Mouse (Mus musculus) kidney, embryonic 14.5 days (tissue): Measurements from ENCODE around the gene Ltb. TPM values are rescaled to one million over a fixed set of nuclear protein-coding genes. Genes with fewer than 3 reads are reported as not detected.
A peak's percentile ranks its signal among the peaks of the same experiment; 100 is the strongest.
"Not testable (repeated sequence)": the region's sequence is repeated elsewhere in the genome, so short reads cannot be mapped to it uniquely, and the experiment has no call there.

Experiments used
- ATAC-seq: fragments of 200-750 bp; cut with Nextera tagmentation; 2 replicates; pipeline ENCODE4 v1.8.0; 2017; ENCODE audit warnings: moderate number of reproducible peaks, mild to moderate bottlenecking, moderate TSS enrichment, moderate library complexity; ENCODE audit not compliant: low FRiP score, low TSS enrichment
- H3K27ac ChIP-seq: fragments of 300-500 bp; sonication (generic); 2 replicates; pipeline ENCODE4 v1.5.1; 2014; ENCODE audit warnings: low read depth, mild to moderate bottlenecking, low read length, moderate library complexity, mixed read lengths
- H3K27me3 ChIP-seq: fragments of 300-500 bp; sonication (generic); 2 replicates; pipeline ENCODE4 v1.6.1; 2014; ENCODE audit warnings: mild to moderate bottlenecking, low read length; ENCODE audit not compliant: control insufficient read depth, insufficient read depth
- H3K36me3 ChIP-seq: fragments of 300-500 bp; sonication (generic); 2 replicates; pipeline ENCODE4 v1.6.1; 2014; ENCODE audit warnings: low read length, mixed read lengths; ENCODE audit not compliant: control insufficient read depth, insufficient read depth
- H3K4me1 ChIP-seq: fragments of 300-500 bp; sonication (generic); 2 replicates; pipeline ENCODE4 v1.6.1; 2014; ENCODE audit warnings: low read length, mixed read lengths; ENCODE audit not compliant: control insufficient read depth, insufficient read depth
- H3K4me2 ChIP-seq: fragments of 300-500 bp; sonication (generic); replicated peaks from 2 replicates; pipeline ENCODE4 v1.6.1; 2014; ENCODE audit warnings: low read depth, mild to moderate bottlenecking, low read length
- H3K4me3 ChIP-seq: fragments of 300-500 bp; sonication (generic); 2 replicates; pipeline ENCODE4 v1.5.1; 2014; ENCODE audit warnings: mild to moderate bottlenecking, low read length
- H3K9ac ChIP-seq: fragments of 300-500 bp; sonication (generic); 2 replicates; pipeline ENCODE4 v1.6.1; 2014; ENCODE audit warnings: low read depth, mild to moderate bottlenecking, low read length, moderate library complexity
- H3K9me3 ChIP-seq: fragments of 300-500 bp; sonication (generic); 2 replicates; pipeline ENCODE4 v1.6.1; 2016; ENCODE audit warnings: low read length; ENCODE audit not compliant: control insufficient read depth
- WGBS: fragments of 180-500 bp; shearing (Covaris S2); extraction: QIAGEN DNeasy Blood & Tissue Kit; methylation state at CpG from one replicate; pipeline ENCODE4 v1.1.7; 2014; 5-methylcytosine and 5-hydroxymethylcytosine counted together
- polyA plus RNA-seq: library from polyadenylated mRNA; unstranded; fragments of >200 nt; fragmentation: Nextera tagmentation; extraction: Ambion mirVana; gene quantifications from 2 replicates; pipeline ENCODE4 v1.2.1, GENCODE M21; 2014

Ltb gene
- polyA plus RNA-seq, 1 experiment from 2014 or later: 0.34 TPM

- ATAC-seq: no peak
- H3K9ac ChIP-seq: no peak overlapping the region
- WGBS: 90% methylated on average over 6 of the region's 6 CpGs
- no peak overlapping the region for H3K4me2 ChIP-seq
- no peaks in the 10 kb centered on the region for H3K27me3 ChIP-seq
- peaks cover 27% of the 10 kb centered on the region for H3K36me3 ChIP-seq
- no peak overlapping the region for H3K27ac ChIP-seq
- no peaks in the 10 kb centered on the region; the same call in 1 of the 2 replicates for H3K4me1 ChIP-seq
- no peak overlapping the region for H3K4me3 ChIP-seq
- H3K9me3 ChIP-seq: no peaks in the 10 kb centered on the region
Observed at GRCm38 (mm10) chr17:35222299-35222698, 28.1 kb downstream of the Ltb start.

- 92% methylated on average over 4 of the region's 4 CpGs for WGBS
- no peaks in the 10 kb centered on the region; the same call in 1 of the 2 replicates for H3K4me1 ChIP-seq
- peaks cover 47% of the 10 kb centered on the region for H3K36me3 ChIP-seq
- no peak overlapping the region for H3K4me3 ChIP-seq
- no peak overlapping the region for H3K9ac ChIP-seq
- H3K27ac ChIP-seq: no peak overlapping the region
- no peak overlapping the region for H3K4me2 ChIP-seq
- H3K9me3 ChIP-seq: no peaks in the 10 kb centered on the region
- no peak for ATAC-seq
- H3K27me3 ChIP-seq: no peaks in the 10 kb centered on the region
Observed at GRCm38 (mm10) chr17:35224641-35225040, 30.4 kb downstream of the Ltb start.

GRCm38 (mm10) chr17:35225456-35225855 is 31.2 kb downstream of the Ltb start:
- no peaks in the 10 kb centered on the region for H3K9me3 ChIP-seq
- WGBS: 96% methylated on average over 5 of the region's 5 CpGs
- H3K27ac ChIP-seq: no peak overlapping the region
- H3K4me2 ChIP-seq: no peak overlapping the region
- H3K27me3 ChIP-seq: no peaks in the 10 kb centered on the region
- no peak for ATAC-seq
- peaks cover 45% of the 10 kb centered on the region for H3K36me3 ChIP-seq
- no peak overlapping the region for H3K4me3 ChIP-seq
- H3K4me1 ChIP-seq: no peaks in the 10 kb centered on the region
- no peak overlapping the region for H3K9ac ChIP-seq

GRCm38 (mm10) chr17:35226561-35227046 is 32.4 kb downstream of the Ltb start:
- Histone ChIP-seq H3K9me3 (no peaks in the 10 kb centered on the region), H3K36me3 (peaks cover 45% of the 10 kb centered on the region), H3K4me2 (no peak overlapping the region), H3K4me1 (peaks cover 2% of the 10 kb centered on the region; the same call in 1 of the 2 replicates), H3K9ac (no peak overlapping the region), H3K4me3 (no peak overlapping the region), H3K27ac (no peak overlapping the region), H3K27me3 (no peaks in the 10 kb centered on the region)
- WGBS: 80% methylated on average over 14 of the region's 14 CpGs
- no peak for ATAC-seq

- peaks cover 40% of the 10 kb centered on the region for H3K36me3 ChIP-seq
Observed at GRCm38 (mm10) chr17:35231022-35231421, 36.8 kb downstream of the Ltb start.

DNA sequence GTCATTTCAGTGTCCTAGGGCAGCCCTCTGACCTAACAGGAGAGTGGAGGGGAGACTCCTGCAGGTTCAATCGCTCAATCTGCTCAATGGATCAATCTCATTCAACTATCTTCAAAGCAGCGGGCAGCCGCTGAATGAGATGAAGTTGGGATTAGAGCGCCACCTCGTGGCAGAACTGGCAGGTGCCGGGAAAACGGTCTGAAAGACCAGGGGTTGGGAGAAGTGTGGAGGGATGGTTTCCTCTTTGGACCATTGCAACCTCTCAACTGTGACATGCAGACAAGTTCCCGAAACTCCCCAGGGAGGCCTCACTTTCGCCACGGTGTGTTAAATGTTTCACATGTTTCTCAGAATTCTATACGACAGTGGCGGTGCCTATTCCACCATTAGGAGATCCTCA is 37.8 kb downstream of the Ltb start:
- Histone ChIP-seq H3K9me3 (no peaks in the 10 kb centered on the region), H3K36me3 (peaks cover 40% of the 10 kb centered on the region), H3K27ac (peak overlapping the region; percentile 68; the same call in 1 of the 2 replicates), H3K4me1 (peaks cover 28% of the 10 kb centered on the region), H3K4me3 (no peak overlapping the region), H3K4me2 (no peak overlapping the region), H3K27me3 (no peaks in the 10 kb centered on the region), H3K9ac (no peak overlapping the region)
- WGBS: 10% methylated on average over 12 of the region's 12 CpGs
- no peak for ATAC-seq

More at GRCm38 (mm10) chr17:35231022-35231421, 36.8 kb downstream of the Ltb start:
- ATAC-seq: no peak
- Histone ChIP-seq H3K27ac (no peak overlapping the region), H3K27me3 (no peaks in the 10 kb centered on the region), H3K9ac (no peak overlapping the region), H3K4me3 (no peak overlapping the region), H3K4me1 (peaks cover 25% of the 10 kb centered on the region), H3K4me2 (no peak overlapping the region), H3K9me3 (no peaks in the 10 kb centered on the region)
- 93% methylated on average over 10 of the region's 10 CpGs for WGBS

DNA sequence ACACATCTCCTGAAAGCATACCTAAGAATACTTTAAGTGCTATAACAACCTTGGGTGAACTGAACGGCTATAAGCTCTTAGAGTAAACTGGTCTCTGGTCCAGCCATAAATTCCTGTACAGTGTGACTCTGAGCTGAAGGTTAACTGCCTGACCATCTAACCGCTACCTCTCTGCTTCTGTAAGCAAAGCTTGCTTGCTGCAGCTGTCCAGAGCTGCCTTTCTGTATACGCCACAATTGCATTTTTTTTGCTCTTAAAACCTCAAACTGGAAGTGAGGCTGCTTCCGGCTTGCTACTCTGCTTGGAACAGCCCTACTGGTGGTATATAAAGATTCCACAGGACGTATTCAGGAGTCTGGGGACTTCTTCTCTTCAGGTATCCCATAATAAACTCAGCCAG is 38.4 kb downstream of the Ltb start:
- peak overlapping the region; percentile 68; the same call in 1 of the 2 replicates for H3K27ac ChIP-seq
- H3K27me3 ChIP-seq: no peaks in the 10 kb centered on the region
- peaks cover 34% of the 10 kb centered on the region for H3K36me3 ChIP-seq
- no peak overlapping the region for H3K4me3 ChIP-seq
- peaks cover 28% of the 10 kb centered on the region for H3K4me1 ChIP-seq
- 60% methylated on average over 5 of the region's 5 CpGs for WGBS
- no peak overlapping the region for H3K9ac ChIP-seq
- ATAC-seq: no peak
- H3K9me3 ChIP-seq: no peaks in the 10 kb centered on the region
- H3K4me2 ChIP-seq: no peak overlapping the region

GRCm38 (mm10) chr17:35233114-35233980 is 39.1 kb downstream of the Ltb start, which contains the start of gene Atp6v1g2:
TSS of gene Atp6v1g2 (plus strand) at chr17:35233660.
- no peak for ATAC-seq
- H3K4me3 ChIP-seq: peak within 1 kb of the TSS; percentile 62; the same call in 1 of the 2 replicates
- H3K4me1 ChIP-seq: peaks cover 28% of the 10 kb centered on the region
- no peaks in the 10 kb centered on the region for H3K9me3 ChIP-seq
- peak within 1 kb of the TSS; percentile 82; the same call in 1 of the 2 replicates for H3K9ac ChIP-seq
- 62% methylated on average over 18 of the region's 18 CpGs for WGBS
- H3K4me2 ChIP-seq: peak within 1 kb of the TSS; percentile 79
- H3K27me3 ChIP-seq: no peaks in the 10 kb centered on the region
- peaks cover 27% of the 10 kb centered on the region for H3K36me3 ChIP-seq
- H3K27ac ChIP-seq: peak within 1 kb of the TSS; percentile 68

GRCm38 (mm10) chr17:35234090-35234489 is 39.9 kb downstream of the Ltb start:
- Histone ChIP-seq H3K4me2 (peak overlapping the region; percentile 79), H3K36me3 (peaks cover 20% of the 10 kb centered on the region), H3K4me1 (peaks cover 28% of the 10 kb centered on the region), H3K4me3 (peak overlapping the region; percentile 62; the same call in 1 of the 2 replicates)
- WGBS: 85% methylated on average over 7 of the region's 7 CpGs
- H3K9me3 ChIP-seq, H3K27ac ChIP-seq, H3K27me3 ChIP-seq, H3K9ac ChIP-seq, ATAC-seq: not testable (repeated sequence)
